Mouse (Mus musculus): ENCODE data around the gene Wdr18.

Gene Wdr18

GRCm38 (mm10) chr10:79959847-79960601 lies at the start of gene Wdr18:
Gene Wdr18, plus strand, starts transcription at chr10:79960152.
- peak; percentile 100 for DNase-seq (ENCODE audit: low read depth, low spot score)

- DNase-seq (ENCODE audit: low read depth, low spot score), result no peak
Observed at GRCm38 (mm10) chr10:79910556-79910955, 49.4 kb upstream of the Wdr18 start, which contains the start of gene Gm26602. Gene Gm26602, plus strand, starts transcription at chr10:79910856.

GRCm38 (mm10) chr10:79912412-79912811 lies 47.5 kb upstream of the Wdr18 start:
- DNase-seq (ENCODE audit: low read depth, low spot score), result no peak

- no peak for DNase-seq (ENCODE audit: low read depth, low spot score)
Observed at GRCm38 (mm10) chr10:79914131-79914947, 45.6 kb upstream of the Wdr18 start.

- no peak for DNase-seq (ENCODE audit: low read depth, low spot score)
Observed at GRCm38 (mm10) chr10:79914948-79915596, 44.9 kb upstream of the Wdr18 start.

GRCm38 (mm10) chr10:79916081-79916480 lies 43.9 kb upstream of the Wdr18 start:
- DNase-seq (ENCODE audit: low read depth, low spot score), result no peak

GRCm38 (mm10) chr10:79916808-79917531 lies 43.0 kb upstream of the Wdr18 start, which contains the start of gene Kiss1r:
Gene Kiss1r, plus strand, starts transcription at chr10:79916971.
- peak; percentile 86 for DNase-seq (ENCODE audit: low read depth, low spot score)

- DNase-seq (ENCODE audit: low read depth, low spot score), result no peak
Observed at GRCm38 (mm10) chr10:79917532-79918100, 42.3 kb upstream of the Wdr18 start.

GRCm38 (mm10) chr10:79918231-79919078 lies 41.5 kb upstream of the Wdr18 start:
- no peak for DNase-seq (ENCODE audit: low read depth, low spot score)

- DNase-seq (ENCODE audit: low read depth, low spot score), result peak; percentile 59
Observed at GRCm38 (mm10) chr10:79919251-79919849, 40.6 kb upstream of the Wdr18 start.

GRCm38 (mm10) chr10:79920056-79920890 lies 39.7 kb upstream of the Wdr18 start:
- no peak for DNase-seq (ENCODE audit: low read depth, low spot score)

- no peak for DNase-seq (ENCODE audit: low read depth, low spot score)
Observed at GRCm38 (mm10) chr10:79920958-79921535, 38.9 kb upstream of the Wdr18 start, which contains the start of gene R3hdm4. Gene R3hdm4, minus strand, starts transcription at chr10:79921208.

- no peak for DNase-seq (ENCODE audit: low read depth, low spot score)
Observed at GRCm38 (mm10) chr10:79921572-79921971, 38.4 kb upstream of the Wdr18 start.

GRCm38 (mm10) chr10:79924998-79925784 lies 34.8 kb upstream of the Wdr18 start:
- peak; percentile 95 for DNase-seq (ENCODE audit: low read depth, low spot score)

- DNase-seq (ENCODE audit: low read depth, low spot score), result peak; percentile 60
Observed at GRCm38 (mm10) chr10:79925785-79926490, 34.0 kb upstream of the Wdr18 start.

- DNase-seq (ENCODE audit: low read depth, low spot score), result peak; percentile 97
Observed at GRCm38 (mm10) chr10:79926491-79927323, 33.2 kb upstream of the Wdr18 start, which contains the start of gene Arid3a. Gene Arid3a, plus strand, starts transcription at chr10:79927043.
